Mouse (Mus musculus): Measurements from ENCODE around the gene Taok3.

Taok3 gene

GRCm38 (mm10) chr5:117117241-117117640 lies 2.7 kb upstream of the Taok3 start:
- no peak for DNase-seq (ENCODE audit: low read depth, low spot score)

GRCm38 (mm10) chr5:117117716-117118115 lies 2.2 kb upstream of the Taok3 start:
- no peak for DNase-seq (ENCODE audit: low read depth, low spot score)

- DNase-seq (ENCODE audit: low read depth, low spot score), result no peak
These were observed 1.7 kb upstream of the Taok3 start for GRCm38 (mm10) chr5:117118220-117118619.

- no peak for DNase-seq (ENCODE audit: low read depth, low spot score)
These were observed 1.1 kb upstream of the Taok3 start for GRCm38 (mm10) chr5:117118850-117119249.

GRCm38 (mm10) chr5:117120489-117121466 lies 849 bp downstream of the Taok3 start:
- no peak for DNase-seq (ENCODE audit: low read depth, low spot score)

GRCm38 (mm10) chr5:117121657-117122056 lies 1.7 kb downstream of the Taok3 start:
- no peak for DNase-seq (ENCODE audit: low read depth, low spot score)

- no peak for DNase-seq (ENCODE audit: low read depth, low spot score)
These were observed 3.2 kb downstream of the Taok3 start for GRCm38 (mm10) chr5:117123102-117123501.

- no peak for DNase-seq (ENCODE audit: low read depth, low spot score)
These were observed 3.9 kb downstream of the Taok3 start for GRCm38 (mm10) chr5:117123840-117124239.

GRCm38 (mm10) chr5:117125482-117126346 lies 5.8 kb downstream of the Taok3 start:
- DNase-seq (ENCODE audit: low read depth, low spot score), result peak; percentile 98

- DNase-seq (ENCODE audit: low read depth, low spot score), result peak; percentile 42
These were observed 7.1 kb downstream of the Taok3 start for GRCm38 (mm10) chr5:117127051-117127450.

GRCm38 (mm10) chr5:117130726-117131125 lies 10.8 kb downstream of the Taok3 start:
- no peak for DNase-seq (ENCODE audit: low read depth, low spot score)

GRCm38 (mm10) chr5:117133446-117134065 lies 13.6 kb downstream of the Taok3 start:
- peak; percentile 86 for DNase-seq (ENCODE audit: low read depth, low spot score)

GRCm38 (mm10) chr5:117134066-117134888 lies 14.3 kb downstream of the Taok3 start:
- peak; percentile 67 for DNase-seq (ENCODE audit: low read depth, low spot score)

GRCm38 (mm10) chr5:117134889-117135456 lies 15.0 kb downstream of the Taok3 start:
- no peak for DNase-seq (ENCODE audit: low read depth, low spot score)

- DNase-seq (ENCODE audit: low read depth, low spot score), result no peak
These were observed 15.9 kb downstream of the Taok3 start for GRCm38 (mm10) chr5:117135869-117136268.

- no peak for DNase-seq (ENCODE audit: low read depth, low spot score)
These were observed 16.6 kb downstream of the Taok3 start for GRCm38 (mm10) chr5:117136570-117136969.

- no peak for DNase-seq (ENCODE audit: low read depth, low spot score)
These were observed 17.1 kb downstream of the Taok3 start for GRCm38 (mm10) chr5:117137011-117137410.

- DNase-seq (ENCODE audit: low read depth, low spot score), result no peak
These were observed 17.7 kb downstream of the Taok3 start for GRCm38 (mm10) chr5:117137594-117137993.

- DNase-seq (ENCODE audit: low read depth, low spot score), result peak; percentile 41
These were observed 18.5 kb downstream of the Taok3 start for GRCm38 (mm10) chr5:117138295-117138988.

- DNase-seq (ENCODE audit: low read depth, low spot score), result no peak
These were observed 19.9 kb downstream of the Taok3 start for GRCm38 (mm10) chr5:117139822-117140221.
